Mouse (Mus musculus): ENCODE measurements around the gene Acvr1c.

DNA sequence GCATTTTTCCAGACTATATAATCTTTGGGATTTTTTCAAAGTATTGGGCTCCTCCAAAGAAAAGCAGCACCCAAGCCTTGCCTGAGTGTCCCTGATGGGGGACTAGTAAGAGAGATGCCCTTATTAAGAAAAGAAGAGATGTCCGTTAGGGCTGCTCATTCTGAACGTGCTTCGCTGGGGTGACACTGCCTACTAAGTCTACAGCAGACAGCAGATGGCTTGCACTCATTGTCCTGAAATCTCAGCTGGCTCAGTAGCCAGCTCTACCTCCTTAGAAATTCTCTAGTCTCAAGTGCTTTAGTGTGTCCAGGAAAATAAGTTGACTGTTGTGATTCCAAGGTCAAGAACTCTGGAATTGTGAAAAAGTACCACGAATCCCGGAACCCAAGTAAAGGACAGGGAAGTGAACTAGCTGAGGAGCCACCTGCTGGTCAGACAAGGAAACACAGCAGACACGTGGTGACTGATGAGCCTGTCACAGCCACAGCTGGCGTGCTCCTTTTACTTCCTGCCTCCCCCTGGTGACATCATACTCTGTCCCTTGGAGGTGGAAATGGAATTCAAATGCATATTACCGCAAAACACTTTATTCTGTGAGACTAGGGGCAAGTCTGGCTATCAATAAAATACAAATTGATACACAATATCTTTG is 75.3 kb downstream of the Acvr1c start:
- TF ChIP-seq CTCF (IDR thresholded peaks at IDR 0.05; ENCODE audit: borderline replicate concordance, insufficient read depth, low read depth, low read length) (peak; percentile 51), POLR2A (IDR thresholded peaks at IDR 0.05; ENCODE audit: borderline replicate concordance, insufficient read depth, low read length) (no peak)

Data from cerebellum, adult 2 months (tissue).